Mouse (Mus musculus): ENCODE data around the gene Cldn14.

DNA sequence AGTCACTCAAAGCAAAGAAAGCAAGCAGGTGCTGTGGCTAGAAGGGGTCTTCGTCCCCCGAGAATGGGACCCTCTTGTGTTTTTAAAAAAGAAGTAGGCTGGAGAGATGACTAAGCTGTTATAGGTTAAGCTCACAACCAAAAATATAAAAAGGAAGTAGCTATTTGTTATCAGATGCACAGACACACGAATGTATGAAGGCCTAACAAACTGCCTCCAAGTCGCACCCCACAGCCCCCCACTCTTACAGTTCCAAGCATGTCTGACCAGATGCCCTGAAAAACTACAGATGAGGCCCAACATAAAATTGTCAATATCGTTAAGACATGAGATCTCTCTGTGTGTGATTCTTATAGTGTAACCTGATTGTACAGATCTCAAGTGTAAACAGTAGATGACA is 23.6 kb upstream of the Cldn14 start:
- no peak for TF ChIP-seq POLR2A (IDR thresholded peaks at IDR 0.05; ENCODE audit: extremely low read depth, insufficient read depth, low read length)
- TF ChIP-seq CTCF (IDR thresholded peaks at IDR 0.05; ENCODE audit: extremely low read depth, insufficient read depth, low read length): no peak

All from cortical plate, adult 2 months (tissue).